Mouse (Mus musculus) thymus, adult 2 months (tissue): ENCODE measurements around the gene Phactr2.

Experiments used
- CTCF ChIP-seq: fragments of 200-500 bp; IDR thresholded peaks from 2 replicates; pipeline ENCODE4 v1.5.1; 2012; ENCODE audit warnings: mild to moderate bottlenecking, control low read depth, low read length, moderate library complexity, borderline replicate concordance; ENCODE audit not compliant: control insufficient read depth, poor library complexity, insufficient read depth; ENCODE audit errors: extremely low read depth
- POLR2A ChIP-seq: fragments of 200-500 bp; IDR thresholded peaks from 2 replicates; pipeline ENCODE4 v1.6.1; 2012; ENCODE audit warnings: mild to moderate bottlenecking, low read length, control low read depth, moderate library complexity; ENCODE audit not compliant: control insufficient read depth, poor library complexity, insufficient read depth; ENCODE audit errors: extremely low read depth

- TF ChIP-seq POLR2A: no peak
- no peak for TF ChIP-seq CTCF
Measured at GRCm38 (mm10) chr10:13288296-13288695, 185.9 kb downstream of the Phactr2 start.
